Mouse (Mus musculus) limb, embryonic 10.5 days (tissue): ENCODE data around the gene Tfpi2. TPM values are rescaled to one million over a fixed set of nuclear protein-coding genes. Genes with fewer than 3 reads are reported as not detected.
A peak's percentile ranks its signal among the peaks of the same experiment; 100 is the strongest.

Experiments used
- DNase-seq: peaks from one replicate; pipeline ENCODE4 v3.0.0-alpha.2; 2017; ENCODE audit warnings: low spot score
- H3K27ac ChIP-seq: fragments of 300-500 bp; sonication (generic); 2 replicates; pipeline ENCODE4 v1.5.1; 2016; ENCODE audit warnings: mild to moderate bottlenecking
- H3K27me3 ChIP-seq: fragments of 300-500 bp; sonication (generic); 2 replicates; pipeline ENCODE4 v1.6.1; 2016; ENCODE audit warnings: low read depth, mild to moderate bottlenecking; ENCODE audit not compliant: poor library complexity, severe bottlenecking
- H3K36me3 ChIP-seq: fragments of 300-500 bp; sonication (generic); 2 replicates; pipeline ENCODE4 v1.6.1; 2016; ENCODE audit warnings: mild to moderate bottlenecking, moderate library complexity
- H3K4me1 ChIP-seq: fragments of 300-500 bp; sonication (generic); 2 replicates; pipeline ENCODE4 v1.6.1; 2016
- H3K4me3 ChIP-seq: fragments of 300-500 bp; sonication (generic); 2 replicates; pipeline ENCODE4 v1.5.1; 2016; ENCODE audit warnings: mild to moderate bottlenecking, moderate library complexity
- H3K9me3 ChIP-seq: fragments of 300-500 bp; sonication (generic); replicated peaks from 2 replicates; pipeline ENCODE4 v1.6.1; 2016; ENCODE audit warnings: mild to moderate bottlenecking
- WGBS: fragments of 180-500 bp; shearing (Covaris S2); methylation state at CpG from one replicate; pipeline ENCODE4 v1.1.7; 2016; 5-methylcytosine and 5-hydroxymethylcytosine counted together
- polyA plus RNA-seq: library from polyadenylated mRNA; unstranded; fragments of >200 nt; fragmentation: Nextera tagmentation; extraction: Ambion mirVana; gene quantifications from 2 replicates; pipeline ENCODE4 v1.2.1, GENCODE M21; 2016

Tfpi2 gene
- polyA plus RNA-seq, 1 experiment from 2014 or later: 0.90 TPM

GRCm38 (mm10) chr6:3982661-3983284 is 5.9 kb downstream of the Tfpi2 start:
- no peak overlapping the region for H3K27ac ChIP-seq
- WGBS: 90% methylated on average over 5 of the region's 5 CpGs
- no peak overlapping the region for H3K4me3 ChIP-seq
- DNase-seq: no peak
- H3K27me3 ChIP-seq: no peaks in the 10 kb centered on the region
- H3K36me3 ChIP-seq: no peaks in the 10 kb centered on the region
- no peaks in the 10 kb centered on the region for H3K4me1 ChIP-seq
- no peaks in the 10 kb centered on the region for H3K9me3 ChIP-seq

GRCm38 (mm10) chr6:3973679-3974078 is 15.0 kb downstream of the Tfpi2 start:
- Histone ChIP-seq H3K27me3 (peaks cover 3% of the 10 kb centered on the region), H3K4me3 (no peak overlapping the region), H3K9me3 (no peaks in the 10 kb centered on the region), H3K27ac (no peak overlapping the region), H3K36me3 (no peaks in the 10 kb centered on the region), H3K4me1 (no peaks in the 10 kb centered on the region)
- 77% methylated on average over 1 of the region's 1 CpGs for WGBS
- DNase-seq: no peak

- Histone ChIP-seq H3K27me3 (peaks cover 24% of the 10 kb centered on the region), H3K36me3 (no peaks in the 10 kb centered on the region), H3K4me3 (peak overlapping the region; percentile 34), H3K9me3 (no peaks in the 10 kb centered on the region), H3K27ac (0 out of 2 replicates have a peak overlapping the region, but pooled peaks have one; percentile 25), H3K4me1 (peaks cover 7% of the 10 kb centered on the region)
- peak; percentile 35 for DNase-seq
- 21% methylated on average over 31 of the region's 31 CpGs for WGBS
Measured at GRCm38 (mm10) chr6:3967676-3968626, 20.8 kb downstream of the Tfpi2 start.

GRCm38 (mm10) chr6:3954969-3955368 is 33.8 kb downstream of the Tfpi2 start:
- Histone ChIP-seq H3K36me3 (no peaks in the 10 kb centered on the region), H3K27me3 (no peaks in the 10 kb centered on the region), H3K4me3 (no peak overlapping the region), H3K9me3 (no peaks in the 10 kb centered on the region), H3K27ac (no peak overlapping the region), H3K4me1 (no peaks in the 10 kb centered on the region)
- WGBS: 67% methylated on average over 4 of the region's 4 CpGs
- no peak for DNase-seq

- DNase-seq: no peak
- Histone ChIP-seq H3K4me3 (no peak overlapping the region), H3K4me1 (no peaks in the 10 kb centered on the region), H3K27me3 (no peaks in the 10 kb centered on the region), H3K27ac (no peak overlapping the region), H3K36me3 (no peaks in the 10 kb centered on the region), H3K9me3 (no peaks in the 10 kb centered on the region)
- 71% methylated on average over 1 of the region's 1 CpGs for WGBS
Measured at GRCm38 (mm10) chr6:3936140-3936714, 52.5 kb downstream of the Tfpi2 start.

DNA sequence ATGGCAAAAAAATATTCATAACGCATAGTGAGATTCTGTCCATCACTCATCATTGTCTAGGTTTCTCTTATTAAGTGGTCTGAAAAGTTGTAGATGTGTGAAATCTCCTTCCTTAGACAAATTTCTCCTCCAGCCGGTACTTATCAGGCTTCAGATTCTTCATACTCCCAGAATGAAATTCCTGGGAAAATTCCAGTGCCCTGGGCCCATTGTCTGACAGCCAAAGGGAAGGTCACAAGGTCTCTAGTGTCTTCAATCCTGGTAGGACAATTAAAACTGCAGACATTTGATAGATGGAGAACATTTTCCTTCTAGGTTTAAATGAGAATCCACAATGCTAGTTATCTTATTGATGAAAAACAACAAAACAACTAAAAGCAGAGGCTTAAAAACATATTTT is 53.1 kb downstream of the Tfpi2 start:
- Histone ChIP-seq H3K4me1 (no peaks in the 10 kb centered on the region), H3K9me3 (no peaks in the 10 kb centered on the region), H3K36me3 (no peaks in the 10 kb centered on the region), H3K4me3 (no peak overlapping the region), H3K27me3 (no peaks in the 10 kb centered on the region), H3K27ac (no peak overlapping the region)
- WGBS: 76% methylated on average over 2 of the region's 2 CpGs
- DNase-seq: no peak

- DNase-seq: no peak
- no peaks in the 10 kb centered on the region for H3K4me1 ChIP-seq
- no peaks in the 10 kb centered on the region for H3K27me3 ChIP-seq
- no peak overlapping the region for H3K4me3 ChIP-seq
- no peak overlapping the region for H3K27ac ChIP-seq
- WGBS: 55% methylated on average over 2 of the region's 2 CpGs
- H3K9me3 ChIP-seq: no peaks in the 10 kb centered on the region
- no peaks in the 10 kb centered on the region for H3K36me3 ChIP-seq
Measured at GRCm38 (mm10) chr6:3935048-3935447, 53.7 kb downstream of the Tfpi2 start.

GRCm38 (mm10) chr6:3926140-3926539 is 62.6 kb downstream of the Tfpi2 start:
- no peaks in the 10 kb centered on the region for H3K36me3 ChIP-seq
- H3K4me1 ChIP-seq: no peaks in the 10 kb centered on the region
- no peaks in the 10 kb centered on the region for H3K27me3 ChIP-seq
- no peaks in the 10 kb centered on the region for H3K9me3 ChIP-seq
- WGBS: 71% methylated on average over 4 of the region's 4 CpGs
- no peak overlapping the region for H3K27ac ChIP-seq
- DNase-seq: no peak
- no peak overlapping the region for H3K4me3 ChIP-seq

- Histone ChIP-seq H3K4me3 (no peak overlapping the region), H3K27ac (no peak overlapping the region), H3K9me3 (no peaks in the 10 kb centered on the region), H3K4me1 (no peaks in the 10 kb centered on the region), H3K36me3 (no peaks in the 10 kb centered on the region), H3K27me3 (no peaks in the 10 kb centered on the region)
- DNase-seq: no peak
- 86% methylated on average over 4 of the region's 4 CpGs for WGBS
Measured at GRCm38 (mm10) chr6:3922870-3923269, 65.8 kb downstream of the Tfpi2 start.

- Histone ChIP-seq H3K9me3 (no peaks in the 10 kb centered on the region), H3K36me3 (no peaks in the 10 kb centered on the region), H3K27me3 (no peaks in the 10 kb centered on the region), H3K4me3 (no peak overlapping the region), H3K4me1 (peaks cover 10% of the 10 kb centered on the region), H3K27ac (no peak overlapping the region)
- WGBS: 42% methylated on average over 7 of the region's 7 CpGs
- no peak for DNase-seq
Measured at GRCm38 (mm10) chr6:3916015-3916414, 72.7 kb downstream of the Tfpi2 start.

Other genes starting within 250 kb of the Tfpi2 start
- 0.15 and 0.30 TPM in 2 replicates for gene Calcr, start 224.2 kb downstream of the Tfpi2 start, polyA plus RNA-seq
- gene Gngt1, start 4.9 kb upstream of the Tfpi2 start, polyA plus RNA-seq: not detected in 2 replicates
- gene Gng11, start 15.0 kb upstream of the Tfpi2 start, polyA plus RNA-seq: 31.5 and 35.1 TPM in 2 replicates
- 61.1 and 68.3 TPM in 2 replicates for gene Bet1, start 98.1 kb upstream of the Tfpi2 start, polyA plus RNA-seq